Mouse (Mus musculus) left cerebral cortex, adult 2 months (tissue): ENCODE data around the gene Sds. TPM values are rescaled to one million over a fixed set of nuclear protein-coding genes. Genes with fewer than 3 reads are reported as not detected.

Experiments
- DNase-seq, 2 experiments: peaks; one replicate each; pipeline ENCODE4 v3.0.0; 2021 to 2022; ENCODE audit warnings: low spot score in 2 of 2, mixed read lengths in 1 of 2; ENCODE audit errors: extremely low spot score in 1 of 2
- H3K27ac ChIP-seq: fragments of 200-600 bp; 2 replicates; pipeline ENCODE4 v1.8.1; 2022
- H3K4me3 ChIP-seq: fragments of 200-600 bp; 2 replicates; pipeline ENCODE4 v1.8.1; 2022
- CTCF ChIP-seq: fragments of 200-600 bp; IDR thresholded peaks from 2 replicates; pipeline ENCODE4 v1.8.1; 2022; ENCODE audit warnings: antibody characterized with exemption, mild to moderate bottlenecking, moderate library complexity
- intact Hi-C: fragments of 180-260 bp; cut with DNase I; formaldehyde crosslinking; loops from one replicate; pipeline ENCODE4 v1.15.1; 2025
- total RNA-seq, 2 experiments: library from RNA; stranded (reverse); gene quantifications; 2 replicates each; pipeline ENCODE4 v1.2.3; 2021

Sds gene
- total RNA-seq, 2 experiments from 2014 or later, result 0.61 TPM; not detected in 1

DNA sequence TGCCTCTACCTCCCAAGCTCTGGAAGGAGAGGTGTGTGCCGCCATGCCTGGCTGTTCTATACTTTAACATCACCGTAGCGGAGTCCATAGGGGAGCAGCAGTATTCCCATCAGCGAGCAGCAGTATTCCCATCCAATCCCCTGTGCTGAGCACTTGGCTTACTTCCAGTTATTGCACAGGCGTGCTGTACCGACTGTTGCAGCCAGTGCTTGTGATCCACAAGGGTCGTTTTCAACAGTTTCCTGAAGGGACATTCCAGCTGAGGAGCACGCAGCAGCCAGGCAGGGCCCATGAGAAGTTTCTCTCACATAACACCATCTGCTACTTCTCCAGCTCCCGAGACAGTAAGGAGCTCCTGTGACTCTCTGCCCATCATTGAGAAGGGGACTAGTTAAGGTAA is 30.2 kb downstream of the Sds start:
- intact Hi-C loops, result loop anchor here (10.0 kb wide), 1 partner anchor 238 kb away; the partner anchor contains the start of gene Oas2
- no peak overlapping the region for H3K27ac ChIP-seq
- TF ChIP-seq CTCF, result no peak
- DNase-seq, result no peak
- no peak overlapping the region for H3K4me3 ChIP-seq

GRCm38 (mm10) chr5:120507311-120507710 is 31.0 kb downstream of the Sds start:
- intact Hi-C loops, result loop anchor here (10.0 kb wide), 1 partner anchor 237 kb away; the partner anchor contains the start of gene Oas2
- DNase-seq, result no peak
- H3K4me3 ChIP-seq, result no peak overlapping the region
- H3K27ac ChIP-seq, result no peak overlapping the region
- TF ChIP-seq CTCF, result no peak

DNA sequence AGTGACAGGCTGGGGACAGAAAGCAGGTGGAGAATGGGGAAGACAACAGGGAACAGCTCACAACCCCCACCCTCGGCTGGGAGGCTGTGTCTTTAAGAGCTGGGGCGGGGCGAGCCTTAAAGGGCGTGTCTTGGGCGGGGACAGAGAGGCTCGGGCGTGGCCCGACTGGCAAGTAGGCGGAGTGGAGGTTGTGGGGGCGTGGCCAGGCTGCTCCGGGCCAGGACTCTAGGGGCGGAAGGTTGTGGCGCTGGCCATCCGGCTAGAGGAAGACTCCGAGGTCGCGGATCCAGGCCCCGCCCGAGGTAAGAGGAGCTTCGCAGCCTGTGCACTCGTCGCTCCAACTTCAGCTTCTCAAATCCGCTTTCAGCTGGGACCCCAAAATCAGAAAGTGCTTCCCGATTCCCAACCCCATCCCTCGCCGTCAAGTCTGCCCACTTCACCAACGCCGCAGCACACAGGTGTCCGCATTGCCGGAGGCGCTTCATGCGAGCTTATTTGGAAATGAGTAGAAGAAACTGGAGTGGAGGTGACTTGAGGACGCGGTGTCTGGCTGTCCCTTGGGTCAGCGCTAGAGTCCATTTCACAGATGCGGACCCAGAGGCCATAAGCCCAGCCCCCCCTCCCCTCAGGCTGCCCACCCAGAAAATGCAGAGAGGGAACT is 34.8 kb downstream of the Sds start, which contains the start of gene Slc8b1:
Gene Slc8b1 (plus strand): TSS at position 187 of the 661 bp plus-strand sequence.
- H3K4me3 ChIP-seq, result peak within 1 kb of the TSS; percentile 60
- H3K27ac ChIP-seq, result peak within 1 kb of the TSS; percentile 20; the same call in 1 of the 2 replicates
- TF ChIP-seq CTCF, result no peak
- intact Hi-C loops, result no loop called here
- DNase-seq, result peak; percentile 81 to 86

DNA sequence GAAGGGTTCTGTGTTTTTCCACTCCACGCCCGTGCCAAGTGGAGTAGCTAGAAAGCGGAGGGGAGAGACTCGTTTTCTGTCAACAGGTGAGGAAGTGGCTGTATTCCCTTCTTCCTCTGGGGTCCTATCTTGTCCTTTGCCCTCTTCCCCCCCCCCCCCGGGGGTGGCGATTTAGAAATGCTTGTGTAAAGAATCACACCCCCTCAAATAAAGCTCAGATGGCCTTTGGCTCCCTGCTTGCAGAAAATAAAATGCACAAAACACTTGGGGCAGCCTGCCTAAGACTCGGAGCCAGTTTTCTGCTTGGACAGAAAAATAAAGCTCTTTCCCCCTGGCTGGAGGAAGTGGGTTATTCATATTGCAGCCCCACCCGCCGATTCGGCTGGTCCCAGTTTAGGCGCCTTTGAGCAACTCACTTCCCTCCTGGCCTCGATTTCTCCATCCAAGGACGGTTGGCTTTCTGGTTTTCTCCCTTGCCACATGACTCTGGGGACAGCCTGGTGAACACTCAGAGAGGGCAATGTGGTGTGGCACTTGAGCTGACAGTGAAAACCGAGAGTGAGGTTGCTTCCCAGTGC is 35.4 kb downstream of the Sds start:
- peak overlapping the region; percentile 60 for H3K4me3 ChIP-seq
- H3K27ac ChIP-seq, result peak overlapping the region; percentile 20; the same call in 1 of the 2 replicates
- intact Hi-C loops, result no loop called here
- DNase-seq, result no peak
- TF ChIP-seq CTCF, result no peak

DNA sequence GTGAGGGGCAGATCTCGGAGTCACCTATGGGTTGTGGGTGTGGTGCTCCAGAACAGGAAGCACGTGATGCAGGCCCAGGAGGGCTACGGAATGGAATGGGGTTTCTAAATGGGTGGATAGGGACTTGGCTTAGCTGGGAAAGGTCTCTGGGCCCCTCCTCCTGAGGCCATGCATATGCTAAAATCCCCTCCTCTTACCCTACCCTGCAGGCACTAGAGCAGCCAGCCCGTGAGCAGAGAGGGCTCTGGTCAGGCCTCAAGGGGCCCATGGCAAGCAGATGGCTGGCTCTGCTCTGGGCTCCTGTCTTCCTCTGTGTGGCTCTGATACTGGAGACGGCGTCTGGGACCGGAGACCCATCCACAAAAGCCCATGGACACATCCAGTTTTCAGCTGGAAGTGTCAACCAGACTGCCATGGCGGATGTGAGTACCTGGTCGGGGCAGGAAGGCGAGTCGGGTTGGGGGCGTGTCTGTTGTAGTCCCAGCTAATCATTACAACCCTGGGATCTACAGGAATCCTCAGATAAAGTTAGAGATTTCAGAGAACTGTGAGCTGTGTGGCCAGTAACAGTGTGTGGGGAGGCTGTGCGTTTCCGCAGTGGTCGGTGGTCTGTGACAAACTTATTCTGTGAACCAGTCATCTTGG is 36.7 kb downstream of the Sds start:
- no peak overlapping the region for H3K27ac ChIP-seq
- H3K4me3 ChIP-seq, result no peak overlapping the region
- intact Hi-C loops, result no loop called here
- DNase-seq, result no peak
- TF ChIP-seq CTCF, result no peak

DNA sequence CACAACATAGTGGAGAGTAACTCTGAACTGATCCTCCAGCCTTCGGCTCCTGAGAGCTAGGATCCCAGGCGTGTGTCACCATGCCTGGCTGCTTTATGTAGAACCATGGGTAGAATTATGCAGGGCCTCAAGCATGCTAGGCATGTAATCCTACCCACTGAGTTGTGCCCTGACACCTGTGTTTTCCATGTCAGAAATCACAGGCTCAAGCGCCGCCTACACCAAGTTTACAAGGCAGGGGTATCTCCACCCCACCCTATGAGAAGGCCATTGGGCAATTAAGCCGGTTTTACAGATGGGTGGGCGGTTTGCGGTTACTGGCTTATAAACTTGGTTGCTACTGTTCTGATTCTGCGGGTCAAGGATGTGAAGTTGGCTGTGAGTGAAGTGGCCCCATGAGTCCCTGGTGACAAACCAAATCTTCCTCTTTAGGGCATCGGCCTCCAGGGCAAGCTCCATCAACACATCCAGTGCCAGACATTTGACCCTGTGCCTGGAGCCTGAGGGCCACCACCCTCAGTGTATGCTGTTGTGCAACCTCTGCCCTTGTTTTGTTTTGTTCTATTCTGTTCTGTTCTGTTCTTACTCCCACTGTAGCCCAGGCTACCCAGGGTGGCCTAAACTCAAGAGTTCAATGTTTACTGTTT is 37.8 kb downstream of the Sds start:
- DNase-seq, result no peak
- Histone ChIP-seq H3K4me3 (no peak overlapping the region), H3K27ac (no peak overlapping the region)
- intact Hi-C loops, result no loop called here
- no peak for TF ChIP-seq CTCF

GRCm38 (mm10) chr5:120514754-120515153 is 38.4 kb downstream of the Sds start:
- TF ChIP-seq CTCF, result no peak
- Histone ChIP-seq H3K4me3 (no peak overlapping the region), H3K27ac (no peak overlapping the region)
- intact Hi-C loops, result no loop called here
- DNase-seq, result no peak

GRCm38 (mm10) chr5:120515451-120515850 is 39.1 kb downstream of the Sds start:
- Histone ChIP-seq H3K4me3 (no peak overlapping the region), H3K27ac (no peak overlapping the region)
- intact Hi-C loops, result no loop called here
- TF ChIP-seq CTCF, result no peak; the same call in 1 of the 2 replicates
- no peak for DNase-seq

DNA sequence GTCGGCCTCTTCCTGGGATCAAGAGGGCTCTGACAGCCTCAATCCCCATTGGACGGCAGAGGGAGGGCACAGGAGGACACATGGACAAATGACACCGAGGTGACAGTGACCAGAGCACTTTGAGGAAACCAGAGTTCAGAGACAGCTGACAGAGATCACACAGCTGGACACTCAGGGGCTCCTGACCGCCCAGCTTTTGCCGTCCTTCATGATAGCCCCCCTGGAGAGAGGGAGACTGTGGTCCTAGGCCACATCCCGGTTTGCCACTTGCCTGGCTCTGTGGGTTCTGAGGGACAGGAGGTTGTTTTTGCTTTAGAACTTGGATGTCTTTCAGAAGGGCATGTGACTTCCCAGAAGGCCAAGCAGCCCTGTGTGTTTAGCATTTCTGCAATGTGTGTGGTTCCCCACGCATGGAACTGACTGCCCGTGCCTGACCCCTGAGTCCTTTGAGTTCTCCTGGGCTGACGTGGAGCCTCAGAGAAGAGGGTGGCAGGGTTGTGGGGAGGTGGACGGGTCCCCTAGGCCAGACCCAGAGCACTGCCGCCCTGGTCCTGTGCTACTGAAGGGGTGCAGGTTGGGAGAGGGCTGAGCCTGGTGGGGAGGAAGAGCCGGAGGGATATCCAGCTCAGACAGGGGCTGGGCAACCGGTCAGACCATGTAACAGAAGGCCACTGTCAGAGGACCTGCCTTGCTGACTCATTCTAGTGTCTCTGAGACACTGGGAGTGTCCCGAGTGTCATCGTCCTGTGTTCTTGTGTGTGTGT is 40.1 kb downstream of the Sds start:
- no peak overlapping the region for H3K4me3 ChIP-seq
- no peak for DNase-seq
- intact Hi-C loops, result no loop called here
- TF ChIP-seq CTCF, result no peak
- H3K27ac ChIP-seq, result peak overlapping the region; percentile 11; the same call in 1 of the 2 replicates

GRCm38 (mm10) chr5:120517552-120517951 is 41.2 kb downstream of the Sds start:
- intact Hi-C loops, result no loop called here
- no peak for TF ChIP-seq CTCF

DNA sequence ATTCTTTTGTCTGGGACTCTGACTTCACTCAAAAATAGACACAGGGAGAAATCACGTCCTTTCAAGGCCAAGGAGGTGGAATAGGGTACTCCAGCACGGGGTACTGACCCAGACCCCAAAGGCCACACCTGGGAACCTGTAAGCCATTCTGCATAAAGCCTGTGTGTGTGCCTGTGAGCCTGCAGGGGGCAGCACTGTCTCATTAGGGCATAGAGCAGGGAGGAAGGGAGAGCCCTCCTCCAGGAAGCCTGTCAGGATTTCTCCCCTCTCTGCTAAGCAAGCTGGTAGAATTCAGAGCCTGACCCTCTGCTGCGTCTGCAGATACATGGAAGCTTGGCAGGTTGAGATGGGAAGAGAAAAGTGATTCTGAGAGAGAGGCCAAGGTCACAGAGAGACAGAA is 46.3 kb downstream of the Sds start:
- peak; percentile 57 for TF ChIP-seq CTCF
- intact Hi-C loops, result no loop called here
- no peak for DNase-seq
- Histone ChIP-seq H3K27ac (no peak overlapping the region), H3K4me3 (no peak overlapping the region)

More at GRCm38 (mm10) chr5:120517552-120517951, 41.2 kb downstream of the Sds start:
- no peak overlapping the region for H3K4me3 ChIP-seq
- DNase-seq, result no peak
- no peak overlapping the region for H3K27ac ChIP-seq
